Mouse (Mus musculus) brain, embryonic 18.5 days (tissue): ENCODE data around the gene Rhob.

Experiments used
- DNase-seq: peaks from one replicate; pipeline ENCODE4 v3.0.0-alpha.2; 2012; ENCODE audit warnings: low read depth, low spot score

The Rhob gene

DNA sequence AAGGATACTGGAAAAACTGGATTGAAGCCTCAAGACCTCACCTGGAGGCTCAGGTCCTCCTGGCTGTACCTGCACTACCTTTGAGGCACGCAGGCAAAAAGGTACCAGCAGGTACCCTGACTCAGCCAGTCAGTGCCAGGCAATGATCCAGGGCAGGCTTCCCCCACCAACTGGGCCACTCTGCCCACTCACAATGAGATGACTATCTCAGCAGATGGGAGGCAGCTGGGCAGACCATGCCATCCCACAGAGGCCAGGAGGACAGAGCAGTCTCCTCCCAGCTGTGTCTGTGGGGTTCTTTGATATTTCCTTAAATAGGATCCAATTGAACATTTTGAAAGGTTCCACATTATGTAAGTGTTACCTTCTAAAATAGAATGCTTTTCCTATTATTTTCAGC lies 49.8 kb downstream of the Rhob start:
- no peak for DNase-seq
